Comparison of ENCODE assay signal across 7 mouse cellular contexts in the genomic region with DNA sequence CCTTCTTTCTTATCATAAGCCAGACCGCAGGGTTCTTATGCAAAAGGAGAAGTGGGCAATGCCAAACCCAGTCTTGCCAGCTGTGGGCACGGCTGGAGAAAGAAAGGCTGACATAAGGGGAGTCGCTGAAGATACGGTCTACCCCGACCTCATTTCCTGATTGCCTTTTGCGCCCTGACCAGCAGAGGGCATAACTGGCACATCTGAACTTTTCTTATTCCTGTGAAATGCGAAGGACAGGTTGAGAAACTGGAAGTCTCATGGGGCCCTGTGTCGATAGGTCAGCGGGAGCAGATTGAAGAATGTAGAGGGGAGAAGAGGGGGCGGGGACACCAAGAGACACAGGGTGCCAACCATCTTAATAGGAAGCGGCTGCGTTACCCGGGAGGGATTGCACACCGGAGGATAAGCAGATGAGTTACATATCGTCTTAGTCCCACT.
A peak's percentile ranks its signal among the peaks of the same experiment; 100 is the strongest.
DNase-seq lines count a peak whose midpoint lies in the region.

No protein-coding gene starts in this region.

- H3K27me3 ChIP-seq in midbrain, embryonic 10.5 days (ENCODE audit: low read depth, poor library complexity, severe bottlenecking), result peaks cover 42% of the 10 kb centered on the region

- no peak overlapping the region for H3K27ac ChIP-seq in midbrain, embryonic 10.5 days (replicated peaks)

- peaks cover 38% of the 10 kb centered on the region for H3K4me1 ChIP-seq in midbrain, embryonic 10.5 days

- H3K4me3 ChIP-seq in midbrain, embryonic 10.5 days, result peak overlapping the region; percentile 51

- intact Hi-C loops in left cerebral cortex, postnatal 4 days (cut with DNase I), result no loop called here

- WGBS in midbrain, embryonic 10.5 days, result 4% methylated on average over 15 of the region's 15 CpGs

- H3K36me3 ChIP-seq in midbrain, embryonic 10.5 days, result no peaks in the 10 kb centered on the region

- DNase-seq in adrenal gland, adult 2 months, result peak; percentile 75
- peak; percentile 81 for DNase-seq in embryo, embryonic 9.5 days (ENCODE audit: extremely low spot score)
- DNase-seq in heart, adult 11 months, result peak; percentile 96
- DNase-seq in kidney, adult 11 months, result peak; percentile 55
- peak; percentile 72 for DNase-seq in left cerebral cortex, postnatal 4 days
- DNase-seq in midbrain, embryonic 10.5 days (ENCODE audit: low spot score), result peak; percentile 73
- peak; percentile 55 to 58 for DNase-seq in right cerebral cortex, postnatal 36 days (ENCODE audit: low spot score in 2 of 2)

- H3K9me3 ChIP-seq in midbrain, embryonic 10.5 days (replicated peaks), result no peaks in the 10 kb centered on the region
